Mouse (Mus musculus): ENCODE measurements around the gene Lpgat1. TPM values are rescaled to one million over a fixed set of nuclear protein-coding genes. Genes with fewer than 3 reads are reported as not detected.

Gene Lpgat1
- polyA plus RNA-seq, 1 experiment from 2014 or later = 18.5 TPM

- H3K4me1 ChIP-seq = peaks cover 11% of the 10 kb centered on the region; the same call in 1 of the 2 replicates
- no peak overlapping the region for H3K4me2 ChIP-seq
- WGBS = 86% methylated on average over 2 of the region's 2 CpGs
- no peak overlapping the region for H3K9ac ChIP-seq
- H3K36me3 ChIP-seq = no peaks in the 10 kb centered on the region
- no peaks in the 10 kb centered on the region for H3K27me3 ChIP-seq
- ATAC-seq (replicated peaks; ENCODE audit: low FRiP score) = no peak
- no peak overlapping the region for H3K27ac ChIP-seq
- no peak overlapping the region for H3K4me3 ChIP-seq (replicated peaks)
- no peaks in the 10 kb centered on the region for H3K9me3 ChIP-seq (replicated peaks)
Measured at GRCm38 (mm10) chr1:191715150-191715549, 2.5 kb upstream of the Lpgat1 start.

- Histone ChIP-seq H3K9ac (peak overlapping the region; percentile 92), H3K27ac (peak overlapping the region; percentile 93)
Measured at GRCm38 (mm10) chr1:191717141-191717540, 493 bp upstream of the Lpgat1 start.

GRCm38 (mm10) chr1:191718522-191719281, 1.1 kb downstream of the Lpgat1 start:
- Histone ChIP-seq H3K4me1 (peaks cover 18% of the 10 kb centered on the region), H3K4me2 (peak overlapping the region; percentile 81), H3K36me3 (peaks cover 22% of the 10 kb centered on the region), H3K9ac (peak overlapping the region; percentile 92), H3K4me3 (replicated peaks) (peak overlapping the region; percentile 88), H3K9me3 (replicated peaks) (no peaks in the 10 kb centered on the region), H3K27ac (peak overlapping the region; percentile 93), H3K27me3 (no peaks in the 10 kb centered on the region)
- peak; percentile 65 for ATAC-seq (replicated peaks; ENCODE audit: low FRiP score)
- WGBS = under 1% methylated on average over 83 of the region's 84 CpGs

More at GRCm38 (mm10) chr1:191717141-191717540, 493 bp upstream of the Lpgat1 start:
- H3K27me3 ChIP-seq = no peaks in the 10 kb centered on the region
- peak overlapping the region; percentile 81 for H3K4me2 ChIP-seq
- peak overlapping the region; percentile 88 for H3K4me3 ChIP-seq (replicated peaks)
- no peak for ATAC-seq (replicated peaks; ENCODE audit: low FRiP score)
- peaks cover 18% of the 10 kb centered on the region for H3K4me1 ChIP-seq
- H3K9me3 ChIP-seq (replicated peaks) = no peaks in the 10 kb centered on the region
- H3K36me3 ChIP-seq = peaks cover 12% of the 10 kb centered on the region
- WGBS = 11% methylated on average over 1 of the region's 1 CpGs

- ATAC-seq (replicated peaks; ENCODE audit: low FRiP score) = no peak
- H3K9me3 ChIP-seq (replicated peaks) = no peaks in the 10 kb centered on the region
- peaks cover 18% of the 10 kb centered on the region for H3K4me1 ChIP-seq
- H3K36me3 ChIP-seq = peaks cover 29% of the 10 kb centered on the region
- no peaks in the 10 kb centered on the region for H3K27me3 ChIP-seq
- H3K27ac ChIP-seq = peak overlapping the region; percentile 93
- H3K4me2 ChIP-seq = peak overlapping the region; percentile 81
- H3K9ac ChIP-seq = peak overlapping the region; percentile 92
- H3K4me3 ChIP-seq (replicated peaks) = peak overlapping the region; percentile 88
- WGBS = 13% methylated on average over 11 of the region's 11 CpGs
Measured at GRCm38 (mm10) chr1:191719326-191719725, 1.7 kb downstream of the Lpgat1 start.

- no peak overlapping the region for H3K9ac ChIP-seq
- H3K9me3 ChIP-seq (replicated peaks) = no peaks in the 10 kb centered on the region
- H3K27ac ChIP-seq = no peak overlapping the region
- ATAC-seq (replicated peaks; ENCODE audit: low FRiP score) = no peak
- peaks cover 18% of the 10 kb centered on the region for H3K4me1 ChIP-seq
- peak overlapping the region; percentile 12; the same call in 1 of the 2 replicates for H3K4me2 ChIP-seq
- H3K4me3 ChIP-seq (replicated peaks) = no peak overlapping the region
- peaks cover 35% of the 10 kb centered on the region for H3K36me3 ChIP-seq
- WGBS = 88% methylated on average over 3 of the region's 3 CpGs
- H3K27me3 ChIP-seq = no peaks in the 10 kb centered on the region
Measured at GRCm38 (mm10) chr1:191720419-191720818, 2.8 kb downstream of the Lpgat1 start.

- H3K4me3 ChIP-seq (replicated peaks) = no peak overlapping the region
- no peaks in the 10 kb centered on the region for H3K9me3 ChIP-seq (replicated peaks)
- peaks cover 38% of the 10 kb centered on the region for H3K36me3 ChIP-seq
- H3K27ac ChIP-seq = no peak overlapping the region
- H3K9ac ChIP-seq = no peak overlapping the region
- 84% methylated on average over 4 of the region's 4 CpGs for WGBS
- H3K4me2 ChIP-seq = no peak overlapping the region
- peaks cover 12% of the 10 kb centered on the region for H3K4me1 ChIP-seq
- no peaks in the 10 kb centered on the region for H3K27me3 ChIP-seq
- no peak for ATAC-seq (replicated peaks; ENCODE audit: low FRiP score)
Measured at GRCm38 (mm10) chr1:191722706-191723105, 5.1 kb downstream of the Lpgat1 start.

GRCm38 (mm10) chr1:191723675-191724074, 6.0 kb downstream of the Lpgat1 start:
- no peak for ATAC-seq (replicated peaks; ENCODE audit: low FRiP score)
- H3K4me3 ChIP-seq (replicated peaks) = no peak overlapping the region
- WGBS = 79% methylated on average over 6 of the region's 6 CpGs
- H3K27ac ChIP-seq = no peak overlapping the region
- H3K27me3 ChIP-seq = no peaks in the 10 kb centered on the region
- no peaks in the 10 kb centered on the region for H3K9me3 ChIP-seq (replicated peaks)
- peaks cover 45% of the 10 kb centered on the region for H3K36me3 ChIP-seq
- H3K4me1 ChIP-seq = peaks cover 12% of the 10 kb centered on the region
- H3K9ac ChIP-seq = no peak overlapping the region
- no peak overlapping the region for H3K4me2 ChIP-seq

GRCm38 (mm10) chr1:191724385-191725061, 6.9 kb downstream of the Lpgat1 start:
- no peaks in the 10 kb centered on the region for H3K9me3 ChIP-seq (replicated peaks)
- peaks cover 45% of the 10 kb centered on the region for H3K36me3 ChIP-seq
- 83% methylated on average over 12 of the region's 12 CpGs for WGBS
- no peak overlapping the region for H3K9ac ChIP-seq
- no peaks in the 10 kb centered on the region for H3K27me3 ChIP-seq
- ATAC-seq (replicated peaks; ENCODE audit: low FRiP score) = no peak
- H3K4me3 ChIP-seq (replicated peaks) = no peak overlapping the region
- no peak overlapping the region for H3K27ac ChIP-seq
- no peak overlapping the region for H3K4me2 ChIP-seq
- H3K4me1 ChIP-seq = peaks cover 8% of the 10 kb centered on the region

- ATAC-seq (replicated peaks; ENCODE audit: low FRiP score) = no peak
- no peak overlapping the region for H3K9ac ChIP-seq
- H3K9me3 ChIP-seq (replicated peaks) = no peaks in the 10 kb centered on the region
- H3K4me2 ChIP-seq = no peak overlapping the region
- H3K4me3 ChIP-seq (replicated peaks) = no peak overlapping the region
- WGBS = 92% methylated on average over 4 of the region's 4 CpGs
- no peaks in the 10 kb centered on the region for H3K27me3 ChIP-seq
- H3K4me1 ChIP-seq = no peaks in the 10 kb centered on the region
- H3K36me3 ChIP-seq = peaks cover 39% of the 10 kb centered on the region
- no peak overlapping the region for H3K27ac ChIP-seq
Measured at GRCm38 (mm10) chr1:191732623-191733022, 15.0 kb downstream of the Lpgat1 start.

GRCm38 (mm10) chr1:191733822-191734221, 16.2 kb downstream of the Lpgat1 start:
- H3K27me3 ChIP-seq = no peaks in the 10 kb centered on the region
- no peak overlapping the region for H3K27ac ChIP-seq
- 90% methylated on average over 4 of the region's 4 CpGs for WGBS
- H3K4me3 ChIP-seq (replicated peaks) = no peak overlapping the region
- H3K36me3 ChIP-seq = peaks cover 31% of the 10 kb centered on the region
- no peaks in the 10 kb centered on the region for H3K9me3 ChIP-seq (replicated peaks)
- H3K9ac ChIP-seq = no peak overlapping the region
- H3K4me2 ChIP-seq = no peak overlapping the region
- H3K4me1 ChIP-seq = peaks cover 10% of the 10 kb centered on the region; the same call in 1 of the 2 replicates
- no peak for ATAC-seq (replicated peaks; ENCODE audit: low FRiP score)

GRCm38 (mm10) chr1:191736425-191736824, 18.8 kb downstream of the Lpgat1 start:
- H3K4me2 ChIP-seq = no peak overlapping the region
- no peaks in the 10 kb centered on the region for H3K9me3 ChIP-seq (replicated peaks)
- peaks cover 28% of the 10 kb centered on the region for H3K36me3 ChIP-seq
- no peak overlapping the region for H3K4me3 ChIP-seq (replicated peaks)
- H3K27ac ChIP-seq = no peak overlapping the region
- H3K9ac ChIP-seq = no peak overlapping the region
- no peak for ATAC-seq (replicated peaks; ENCODE audit: low FRiP score)
- no peaks in the 10 kb centered on the region for H3K27me3 ChIP-seq
- H3K4me1 ChIP-seq = peaks cover 12% of the 10 kb centered on the region; the same call in 1 of the 2 replicates

- no peak overlapping the region for H3K9ac ChIP-seq
- H3K27me3 ChIP-seq = no peaks in the 10 kb centered on the region
- WGBS = 51% methylated on average over 6 of the region's 6 CpGs
- ATAC-seq (replicated peaks; ENCODE audit: low FRiP score) = no peak
- no peak overlapping the region for H3K27ac ChIP-seq
- H3K36me3 ChIP-seq = peaks cover 18% of the 10 kb centered on the region
- H3K4me2 ChIP-seq = no peak overlapping the region
- H3K4me3 ChIP-seq (replicated peaks) = no peak overlapping the region
- H3K9me3 ChIP-seq (replicated peaks) = no peaks in the 10 kb centered on the region
- H3K4me1 ChIP-seq = peaks cover 17% of the 10 kb centered on the region; the same call in 1 of the 2 replicates
Measured at GRCm38 (mm10) chr1:191737871-191738270, 20.2 kb downstream of the Lpgat1 start.

Measured in kidney, embryonic 15.5 days (tissue).